Mouse (Mus musculus) gastrocnemius, postnatal 4 days (tissue): Measurements from ENCODE around the gene 4930519P11Rik. TPM values are rescaled to one million over a fixed set of nuclear protein-coding genes. Genes with fewer than 3 reads are reported as not detected.

Experiments
- total RNA-seq, 2 experiments: library from RNA; stranded (reverse); gene quantifications; 2 replicates each; pipeline ENCODE4 v1.2.3; 2021

Gene 4930519P11Rik
- total RNA-seq, 2 experiments from 2014 or later = 0.60 to 0.83 TPM

Other genes starting within 250 kb of the 4930519P11Rik start
- gene Cdk5rap1, start 240.4 kb downstream of the 4930519P11Rik start, total RNA-seq = 10 to 100 TPM; 11.6 to 12.1 TPM
- 100 to 1,000 TPM in 1 of 2 experiments, 10 to 100 TPM in 1; 96.6 to 121 TPM for gene Snta1, start 205.3 kb downstream of the 4930519P11Rik start, total RNA-seq
- 10 to 100 TPM; 37.2 to 38.2 TPM for gene Cbfa2t2, start 177.0 kb downstream of the 4930519P11Rik start, total RNA-seq
- under 1 TPM; 0.44 to 0.80 TPM for gene 1700003F12Rik, start 66.4 kb downstream of the 4930519P11Rik start, total RNA-seq
- under 1 TPM; 0.25 to 0.29 TPM for gene Actl10, start 61.7 kb downstream of the 4930519P11Rik start, total RNA-seq
- gene Necab3, start 54.5 kb downstream of the 4930519P11Rik start, total RNA-seq = 1 to 10 TPM; 1.8 to 2.1 TPM
- 10 to 100 TPM; 16.6 TPM for gene E2f1, start 43.5 kb downstream of the 4930519P11Rik start, total RNA-seq
- 10 to 100 TPM; 15.7 to 20.9 TPM for gene Pxmp4, start 9.7 kb downstream of the 4930519P11Rik start, total RNA-seq
- gene Zfp341, start 140 bp downstream of the 4930519P11Rik start, total RNA-seq = 1 to 10 TPM; 2.5 to 2.6 TPM
- 100 to 1,000 TPM; 116 to 126 TPM for gene Chmp4b, start 38.3 kb upstream of the 4930519P11Rik start, total RNA-seq
- not detected for gene Gm14214, start 156.6 kb upstream of the 4930519P11Rik start, total RNA-seq
- gene Raly, start 177.7 kb upstream of the 4930519P11Rik start, total RNA-seq = 100 to 1,000 TPM; 188 to 189 TPM
- gene a, start 178.0 kb upstream of the 4930519P11Rik start, total RNA-seq = not detected